Mouse (Mus musculus) thymus, adult 2 months (tissue): ENCODE results near the gene Tnp2. TPM values are rescaled to one million over a fixed set of nuclear protein-coding genes. Genes with fewer than 3 reads are reported as not detected.
A peak's percentile ranks its signal among the peaks of the same experiment; 100 is the strongest.

Source experiments
- DNase-seq: peaks from one replicate; pipeline ENCODE4 v3.0.0; 2021
- H3K27ac ChIP-seq: fragments of 200-500 bp; 2 replicates; pipeline ENCODE4 v1.5.1; 2012; ENCODE audit warnings: low read length, control low read depth; ENCODE audit not compliant: control insufficient read depth, insufficient read depth
- H3K27me3 ChIP-seq: fragments of 200-500 bp; 2 replicates; pipeline ENCODE4 v1.6.1; 2012; ENCODE audit warnings: mild to moderate bottlenecking, low read length, moderate library complexity, mixed read lengths; ENCODE audit not compliant: control insufficient read depth, insufficient read depth
- H3K36me3 ChIP-seq: fragments of 200-500 bp; 2 replicates; pipeline ENCODE4 v1.6.1; 2012; ENCODE audit warnings: mild to moderate bottlenecking, low read length, moderate library complexity; ENCODE audit not compliant: control insufficient read depth, insufficient read depth
- H3K4me1 ChIP-seq: fragments of 200-500 bp; replicated peaks from 2 replicates; pipeline ENCODE4 v1.6.1; 2012; ENCODE audit warnings: low read length; ENCODE audit not compliant: control insufficient read depth, insufficient read depth
- H3K4me3 ChIP-seq: fragments of 200-500 bp; 2 replicates; pipeline ENCODE4 v1.5.1; 2012; ENCODE audit warnings: mild to moderate bottlenecking, low read length, control low read depth, moderate library complexity; ENCODE audit not compliant: control insufficient read depth, insufficient read depth
- CTCF ChIP-seq: fragments of 200-500 bp; IDR thresholded peaks from 2 replicates; pipeline ENCODE4 v1.5.1; 2012; ENCODE audit warnings: mild to moderate bottlenecking, control low read depth, low read length, moderate library complexity, borderline replicate concordance; ENCODE audit not compliant: control insufficient read depth, poor library complexity, insufficient read depth; ENCODE audit errors: extremely low read depth
- POLR2A ChIP-seq: fragments of 200-500 bp; IDR thresholded peaks from 2 replicates; pipeline ENCODE4 v1.6.1; 2012; ENCODE audit warnings: mild to moderate bottlenecking, low read length, control low read depth, moderate library complexity; ENCODE audit not compliant: control insufficient read depth, poor library complexity, insufficient read depth; ENCODE audit errors: extremely low read depth
- WGBS: fragments of 180-500 bp; shearing (Covaris S2); methylation state at CpG from one replicate; pipeline ENCODE4 v1.1.7; 2018; 5-methylcytosine and 5-hydroxymethylcytosine counted together
- polyA plus RNA-seq: library from polyadenylated mRNA; depleted of rRNA; stranded (reverse); fragments of >200 nt; gene quantifications from 2 replicates; pipeline ENCODE4 v1.2.3, GENCODE M21; 2012; rRNA removed

Gene Tnp2
- polyA plus RNA-seq = 2.7 and 14.2 TPM in 2 replicates

DNA sequence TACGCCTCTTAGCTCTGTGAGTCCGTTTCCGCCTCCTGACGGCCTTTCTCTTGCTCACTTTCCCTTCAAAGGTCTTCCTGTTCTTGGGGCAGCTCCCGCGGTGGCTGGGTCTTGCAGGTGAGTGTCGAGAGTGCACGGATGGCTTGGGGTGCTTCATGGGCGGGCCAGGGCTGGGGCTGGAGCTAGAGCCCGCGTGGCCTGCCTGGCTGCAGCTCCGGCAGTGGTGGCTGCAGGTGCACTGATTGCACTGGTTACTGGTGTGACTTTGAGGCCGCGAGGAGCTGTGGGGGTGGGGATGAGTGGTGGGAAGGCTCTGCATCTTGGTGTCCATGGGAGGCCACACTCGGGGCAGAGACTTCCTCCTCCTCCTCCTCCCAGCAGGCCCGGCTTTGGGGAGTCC is at the start of gene Tnp2:
TSS of gene Tnp2 (minus strand) at position 390 of the 400 bp plus-strand sequence.
- H3K4me3 ChIP-seq = peak within 1 kb of the TSS; percentile 24
- 5% methylated on average over 16 of the region's 16 CpGs for WGBS
- H3K36me3 ChIP-seq = peaks cover 12% of the 10 kb centered on the region
- peak; percentile 66 for DNase-seq
- peaks cover 36% of the 10 kb centered on the region for H3K4me1 ChIP-seq
- no peaks in the 10 kb centered on the region for H3K27me3 ChIP-seq
- H3K27ac ChIP-seq = peak within 1 kb of the TSS; percentile 22
- TF ChIP-seq CTCF = no peak
- TF ChIP-seq POLR2A = peak; percentile 21; the same call in 1 of the 2 replicates

DNA sequence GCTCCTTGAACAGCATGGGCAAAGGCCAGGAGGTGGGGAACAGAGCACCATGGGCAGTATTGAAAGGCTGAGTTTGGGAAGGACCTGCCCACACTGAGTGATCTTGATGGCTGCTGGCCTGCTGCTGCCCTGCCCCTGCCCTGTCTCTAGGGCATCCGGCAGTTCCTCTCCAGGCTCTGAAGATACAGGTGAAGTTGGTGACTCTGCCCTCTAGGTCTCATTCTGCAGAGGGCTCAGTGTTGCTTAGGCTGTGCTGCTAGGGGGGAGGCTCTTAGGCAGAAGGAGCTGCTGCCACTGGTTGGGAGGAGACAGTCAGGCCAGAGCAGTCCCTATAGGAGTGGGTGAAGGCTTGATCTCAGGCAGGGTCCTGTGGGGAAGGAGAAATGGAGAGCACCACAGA is 49.4 kb upstream of the Tnp2 start:
- no peaks in the 10 kb centered on the region for H3K27me3 ChIP-seq
- peaks cover 56% of the 10 kb centered on the region for H3K4me1 ChIP-seq
- H3K4me3 ChIP-seq = peak overlapping the region; percentile 19
- no peaks in the 10 kb centered on the region for H3K36me3 ChIP-seq
- H3K27ac ChIP-seq = peak overlapping the region; percentile 96
- 25% methylated on average over 1 of the region's 1 CpGs for WGBS
- TF ChIP-seq POLR2A (0 out of 2 replicates have a peak, but pooled peaks have one; percentile 25), CTCF (no peak)
- DNase-seq = peak; percentile 66

DNA sequence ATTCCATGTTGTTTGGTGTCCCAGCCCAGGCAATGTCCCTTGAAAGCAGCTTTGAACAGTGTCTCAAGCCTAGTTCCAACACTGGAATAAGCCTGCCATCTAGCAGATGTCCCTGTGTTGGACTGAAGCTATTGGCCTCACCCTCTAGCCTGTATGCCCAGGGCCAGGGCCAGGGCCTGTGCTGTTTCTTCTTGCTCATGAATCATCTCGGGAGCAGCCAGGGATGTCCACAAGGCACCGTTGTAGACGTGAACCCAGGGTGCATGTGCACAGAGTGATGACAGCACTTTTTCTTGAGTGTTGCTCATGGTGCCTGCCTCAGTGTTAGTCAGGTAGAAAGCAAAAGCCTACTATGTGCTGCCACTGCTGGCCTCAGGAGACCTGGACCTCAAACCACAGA is 48.8 kb upstream of the Tnp2 start:
- Histone ChIP-seq H3K4me3 (no peak overlapping the region), H3K4me1 (peaks cover 52% of the 10 kb centered on the region), H3K27me3 (no peaks in the 10 kb centered on the region), H3K36me3 (no peaks in the 10 kb centered on the region), H3K27ac (peak overlapping the region; percentile 96)
- WGBS = 95% methylated on average over 3 of the region's 3 CpGs
- TF ChIP-seq CTCF = no peak
- DNase-seq = no peak

DNA sequence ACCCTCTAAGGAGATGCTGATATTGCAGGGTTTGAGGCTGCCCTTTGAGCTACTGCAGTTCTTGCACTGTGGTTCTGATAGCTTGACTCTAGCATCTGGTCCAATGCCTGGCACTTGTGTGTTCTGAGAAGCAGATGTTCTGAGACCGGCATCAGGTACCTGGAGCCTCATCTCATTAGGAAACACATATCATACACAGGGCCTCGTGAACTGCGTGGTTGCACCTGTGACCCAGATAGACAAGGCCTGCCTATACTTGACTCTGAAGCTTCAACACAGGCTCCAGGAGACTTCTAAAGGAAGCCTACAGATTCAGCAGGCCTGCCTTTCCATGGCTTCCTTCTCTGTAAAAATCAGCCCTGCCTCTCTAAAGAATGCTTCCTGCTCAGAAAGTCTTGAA is 47.9 kb upstream of the Tnp2 start:
- Histone ChIP-seq H3K36me3 (no peaks in the 10 kb centered on the region), H3K4me1 (peaks cover 47% of the 10 kb centered on the region), H3K27me3 (no peaks in the 10 kb centered on the region), H3K27ac (peak overlapping the region; percentile 96), H3K4me3 (no peak overlapping the region; the same call in 1 of the 2 replicates)
- TF ChIP-seq POLR2A (no peak), CTCF (no peak)
- DNase-seq = peak; percentile 68
- whole genome bisulfite sequencing = 6% methylated on average over 3 of the region's 3 CpGs

DNA sequence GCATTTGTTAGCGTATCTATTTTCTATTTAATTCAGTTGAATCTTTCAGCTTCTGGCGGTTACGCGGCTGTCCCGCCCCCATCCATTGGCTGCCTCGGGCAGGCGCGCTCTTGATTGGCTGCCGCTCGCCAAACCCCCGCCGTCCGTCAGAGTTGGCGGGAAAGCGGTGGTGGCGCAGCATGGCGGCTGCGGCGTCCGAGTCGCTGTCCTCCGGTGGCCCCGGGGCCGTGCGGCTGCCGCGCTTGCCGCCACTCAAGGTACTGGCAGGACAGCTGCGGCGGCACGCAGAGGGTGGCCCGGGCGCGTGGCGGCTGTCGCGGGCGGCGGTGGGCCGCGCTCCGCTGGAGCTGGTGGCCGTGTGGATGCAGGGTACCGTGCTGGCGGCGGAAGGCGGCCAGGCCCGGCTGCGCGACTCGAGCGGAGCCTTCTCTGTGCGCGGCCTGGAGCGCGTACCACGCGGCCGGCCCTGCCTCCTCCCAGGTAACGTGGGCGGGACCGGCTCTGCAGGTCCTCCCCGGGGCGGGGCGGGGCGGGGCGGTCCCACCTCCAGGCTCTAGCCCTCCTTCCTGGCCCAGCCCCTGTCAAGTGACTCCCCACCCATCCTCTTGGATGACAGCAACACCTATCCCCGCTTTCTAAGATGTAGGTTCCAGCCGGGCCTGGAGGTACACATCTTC is 46.6 kb upstream of the Tnp2 start, which contains the start of gene Rmi2:
TSS of gene Rmi2 (plus strand) at position 149 of the 677 bp plus-strand sequence.
- peak; percentile 51; the same call in 1 of the 2 replicates for TF ChIP-seq CTCF
- peak; percentile 72 for TF ChIP-seq POLR2A
- H3K27me3 ChIP-seq = no peaks in the 10 kb centered on the region
- peak within 1 kb of the TSS; percentile 79 for H3K4me3 ChIP-seq
- peak; percentile 90 for DNase-seq
- WGBS = under 1% methylated on average over 69 of the region's 69 CpGs
- peak within 1 kb of the TSS; percentile 96 for H3K27ac ChIP-seq
- H3K4me1 ChIP-seq = peaks cover 37% of the 10 kb centered on the region
- H3K36me3 ChIP-seq = no peaks in the 10 kb centered on the region

DNA sequence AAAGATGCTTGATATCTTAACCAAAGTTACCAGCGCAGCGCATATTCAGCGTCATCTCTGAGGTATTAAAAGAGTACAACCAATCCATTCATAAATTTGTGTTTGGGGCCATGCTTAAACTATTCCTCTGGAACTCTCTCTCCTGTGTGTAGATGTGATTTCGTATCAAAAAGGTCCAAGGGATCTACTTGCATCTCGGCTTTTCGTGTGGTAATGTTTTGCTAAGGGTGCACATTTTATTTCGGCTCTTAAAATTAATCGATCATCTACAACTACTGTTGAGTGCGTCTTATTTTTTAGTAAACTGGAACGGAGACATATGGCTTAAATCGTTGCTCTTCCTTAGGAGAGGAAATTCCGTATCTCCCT is 46.1 kb upstream of the Tnp2 start:
- WGBS = 5% methylated on average over 12 of the region's 12 CpGs
- Histone ChIP-seq H3K4me1 (peaks cover 37% of the 10 kb centered on the region), H3K27ac (peak overlapping the region; percentile 7; the same call in 1 of the 2 replicates), H3K36me3 (no peaks in the 10 kb centered on the region), H3K4me3 (peak overlapping the region; percentile 79; the same call in 1 of the 2 replicates), H3K27me3 (no peaks in the 10 kb centered on the region)
- TF ChIP-seq POLR2A (no peak), CTCF (no peak)
- no peak for DNase-seq

DNA sequence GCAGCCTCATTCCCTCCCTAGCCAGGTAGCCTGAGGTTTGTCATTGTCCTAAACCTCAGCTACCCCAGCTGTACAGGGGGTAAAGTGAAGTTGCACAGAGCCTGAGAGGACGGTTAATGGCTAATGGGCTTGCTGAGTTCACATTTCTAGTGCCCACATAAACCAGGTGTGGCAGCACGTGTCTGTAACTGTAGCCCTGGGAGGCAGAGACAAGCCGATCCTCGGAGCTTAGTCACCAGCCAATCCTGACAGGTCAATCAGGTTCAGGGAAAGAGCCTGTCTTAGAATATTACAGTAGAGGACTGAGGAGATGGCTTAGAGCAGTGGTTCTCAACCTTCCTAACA is 40.0 kb upstream of the Tnp2 start:
- peak overlapping the region; percentile 96 for H3K27ac ChIP-seq
- WGBS = 21% methylated on average over 4 of the region's 4 CpGs
- no peak for DNase-seq

More for the DNA sequence above, 40.0 kb upstream of the Tnp2 start:
- H3K4me1 ChIP-seq = peaks cover 47% of the 10 kb centered on the region
- no peaks in the 10 kb centered on the region for H3K27me3 ChIP-seq
- H3K4me3 ChIP-seq = no peak overlapping the region
- no peak for TF ChIP-seq CTCF
- TF ChIP-seq POLR2A = no peak
- no peaks in the 10 kb centered on the region for H3K36me3 ChIP-seq
